Mouse (Mus musculus) embryonic facial prominence, embryonic 13.5 days (tissue): Measurements from ENCODE around the gene Zmynd8. TPM values are rescaled to one million over a fixed set of nuclear protein-coding genes. Genes with fewer than 3 reads are reported as not detected.
A peak's percentile ranks its signal among the peaks of the same experiment; 100 is the strongest.

ENCODE experiments used
- ATAC-seq: fragments of 200-750 bp; cut with Nextera tagmentation; 2 replicates; pipeline ENCODE4 v1.8.0; 2017; ENCODE audit warnings: low read depth; ENCODE audit not compliant: insufficient number of reproducible peaks, insufficient read depth, low FRiP score, low TSS enrichment
- H3K27ac ChIP-seq: fragments of 300-500 bp; sonication (generic); 2 replicates; pipeline ENCODE4 v1.5.1; 2015; ENCODE audit warnings: moderate library complexity, mild to moderate bottlenecking, inconsistent platforms
- H3K27me3 ChIP-seq: fragments of 300-500 bp; sonication (generic); 2 replicates; pipeline ENCODE4 v1.6.1; 2015; ENCODE audit warnings: mild to moderate bottlenecking, inconsistent platforms
- H3K36me3 ChIP-seq: fragments of 300-500 bp; sonication (generic); 2 replicates; pipeline ENCODE4 v1.6.1; 2015; ENCODE audit warnings: mild to moderate bottlenecking, inconsistent platforms
- H3K4me1 ChIP-seq: fragments of 300-500 bp; sonication (generic); 2 replicates; pipeline ENCODE4 v1.6.1; 2015; ENCODE audit warnings: inconsistent platforms
- H3K4me2 ChIP-seq: fragments of 300-500 bp; sonication (generic); 2 replicates; pipeline ENCODE4 v1.6.1; 2015; ENCODE audit warnings: moderate library complexity, mild to moderate bottlenecking, inconsistent platforms
- H3K4me3 ChIP-seq: fragments of 300-500 bp; sonication (generic); 2 replicates; pipeline ENCODE4 v1.5.1; 2015; ENCODE audit warnings: mild to moderate bottlenecking, inconsistent platforms
- H3K9ac ChIP-seq: fragments of 300-500 bp; sonication (generic); 2 replicates; pipeline ENCODE4 v1.6.1; 2015; ENCODE audit warnings: mild to moderate bottlenecking, inconsistent platforms
- H3K9me3 ChIP-seq: fragments of 300-500 bp; sonication (generic); 2 replicates; pipeline ENCODE4 v1.6.1; 2016; ENCODE audit warnings: inconsistent platforms
- WGBS: fragments of 180-500 bp; shearing (Covaris S2); methylation state at CpG from one replicate; pipeline ENCODE4 v1.1.7; 2015; ENCODE audit warnings: mixed read lengths; 5-methylcytosine and 5-hydroxymethylcytosine counted together
- polyA plus RNA-seq: library from polyadenylated mRNA; unstranded; fragments of >200 nt; fragmentation: Nextera tagmentation; extraction: Ambion mirVana; gene quantifications from 2 replicates; pipeline ENCODE4 v1.2.1, GENCODE M21; 2015

Zmynd8 gene
- polyA plus RNA-seq, 1 experiment from 2014 or later, result 61.4 TPM

- 85% methylated on average over 7 of the region's 7 CpGs for WGBS
- H3K36me3 ChIP-seq, result peaks cover 90% of the 10 kb centered on the region
- H3K4me2 ChIP-seq, result no peak overlapping the region
- no peak overlapping the region for H3K4me3 ChIP-seq
- ATAC-seq, result no peak
- H3K27me3 ChIP-seq, result no peaks in the 10 kb centered on the region
- no peaks in the 10 kb centered on the region for H3K9me3 ChIP-seq
- 0 out of 2 replicates have a peak overlapping the region, but pooled peaks have one; percentile 8 for H3K27ac ChIP-seq
- H3K9ac ChIP-seq, result no peak overlapping the region
- peaks cover 17% of the 10 kb centered on the region for H3K4me1 ChIP-seq
Measured at GRCm38 (mm10) chr2:165840852-165841251, 58.0 kb downstream of the Zmynd8 start.

GRCm38 (mm10) chr2:165839317-165839652 is 59.5 kb downstream of the Zmynd8 start:
- H3K27ac ChIP-seq, result no peak overlapping the region; the same call in 1 of the 2 replicates
- H3K27me3 ChIP-seq, result no peaks in the 10 kb centered on the region
- H3K9ac ChIP-seq, result no peak overlapping the region
- no peak for ATAC-seq
- H3K4me2 ChIP-seq, result no peak overlapping the region
- H3K9me3 ChIP-seq, result no peaks in the 10 kb centered on the region
- peaks cover 90% of the 10 kb centered on the region for H3K36me3 ChIP-seq
- peaks cover 17% of the 10 kb centered on the region for H3K4me1 ChIP-seq
- WGBS, result 58% methylated on average over 2 of the region's 2 CpGs
- no peak overlapping the region for H3K4me3 ChIP-seq

GRCm38 (mm10) chr2:165838606-165839316 is 60.1 kb downstream of the Zmynd8 start:
- Histone ChIP-seq H3K4me3 (no peak overlapping the region), H3K36me3 (peaks cover 90% of the 10 kb centered on the region), H3K9me3 (no peaks in the 10 kb centered on the region), H3K4me2 (no peak overlapping the region), H3K4me1 (peaks cover 22% of the 10 kb centered on the region), H3K27ac (peak overlapping the region; percentile 7; the same call in 1 of the 2 replicates), H3K27me3 (no peaks in the 10 kb centered on the region), H3K9ac (no peak overlapping the region)
- WGBS, result 90% methylated on average over 23 of the region's 23 CpGs
- ATAC-seq, result no peak

GRCm38 (mm10) chr2:165834601-165835000 is 64.2 kb downstream of the Zmynd8 start:
- H3K4me2 ChIP-seq, result no peak overlapping the region
- ATAC-seq, result no peak
- 91% methylated on average over 13 of the region's 13 CpGs for WGBS
- peaks cover 86% of the 10 kb centered on the region for H3K36me3 ChIP-seq
- H3K9ac ChIP-seq, result no peak overlapping the region
- H3K4me1 ChIP-seq, result peaks cover 47% of the 10 kb centered on the region
- H3K9me3 ChIP-seq, result no peaks in the 10 kb centered on the region
- H3K4me3 ChIP-seq, result no peak overlapping the region
- H3K27me3 ChIP-seq, result no peaks in the 10 kb centered on the region
- peak overlapping the region; percentile 81; the same call in 1 of the 2 replicates for H3K27ac ChIP-seq

- no peak overlapping the region for H3K4me2 ChIP-seq
- H3K27ac ChIP-seq, result peak overlapping the region; percentile 81
- no peaks in the 10 kb centered on the region for H3K27me3 ChIP-seq
- no peak overlapping the region for H3K9ac ChIP-seq
- no peak for ATAC-seq
- H3K4me3 ChIP-seq, result no peak overlapping the region
- 68% methylated on average over 9 of the region's 9 CpGs for WGBS
- peaks cover 43% of the 10 kb centered on the region for H3K4me1 ChIP-seq
- no peaks in the 10 kb centered on the region for H3K9me3 ChIP-seq
- H3K36me3 ChIP-seq, result peaks cover 86% of the 10 kb centered on the region
Measured at GRCm38 (mm10) chr2:165833468-165833867, 65.3 kb downstream of the Zmynd8 start.

GRCm38 (mm10) chr2:165832720-165833119 is 66.1 kb downstream of the Zmynd8 start:
- 75% methylated on average over 9 of the region's 9 CpGs for WGBS
- no peak overlapping the region for H3K4me2 ChIP-seq
- H3K27ac ChIP-seq, result peak overlapping the region; percentile 81
- H3K36me3 ChIP-seq, result peaks cover 85% of the 10 kb centered on the region
- no peak for ATAC-seq
- H3K9me3 ChIP-seq, result no peaks in the 10 kb centered on the region
- H3K4me1 ChIP-seq, result peaks cover 48% of the 10 kb centered on the region
- no peaks in the 10 kb centered on the region for H3K27me3 ChIP-seq
- H3K4me3 ChIP-seq, result no peak overlapping the region
- no peak overlapping the region for H3K9ac ChIP-seq

GRCm38 (mm10) chr2:165832295-165832694 is 66.5 kb downstream of the Zmynd8 start:
- WGBS, result 56% methylated on average over 9 of the region's 9 CpGs
- peaks cover 48% of the 10 kb centered on the region for H3K4me1 ChIP-seq
- no peak overlapping the region for H3K4me3 ChIP-seq
- no peaks in the 10 kb centered on the region for H3K9me3 ChIP-seq
- H3K9ac ChIP-seq, result no peak overlapping the region
- no peak for ATAC-seq
- no peak overlapping the region for H3K4me2 ChIP-seq
- peak overlapping the region; percentile 81 for H3K27ac ChIP-seq
- peaks cover 84% of the 10 kb centered on the region for H3K36me3 ChIP-seq
- H3K27me3 ChIP-seq, result no peaks in the 10 kb centered on the region

- Histone ChIP-seq H3K9ac (no peak overlapping the region), H3K27me3 (no peaks in the 10 kb centered on the region), H3K36me3 (peaks cover 85% of the 10 kb centered on the region), H3K4me1 (peaks cover 48% of the 10 kb centered on the region), H3K4me2 (no peak overlapping the region), H3K27ac (peak overlapping the region; percentile 81), H3K9me3 (no peaks in the 10 kb centered on the region), H3K4me3 (no peak overlapping the region)
- peak; percentile 54 for ATAC-seq
- 41% methylated on average over 8 of the region's 8 CpGs for WGBS
Measured at GRCm38 (mm10) chr2:165831637-165832289, 67.1 kb downstream of the Zmynd8 start.

- H3K4me3 ChIP-seq, result no peak overlapping the region
- no peaks in the 10 kb centered on the region for H3K27me3 ChIP-seq
- H3K9ac ChIP-seq, result no peak overlapping the region
- H3K36me3 ChIP-seq, result peaks cover 85% of the 10 kb centered on the region
- no peak overlapping the region for H3K4me2 ChIP-seq
- no peaks in the 10 kb centered on the region for H3K9me3 ChIP-seq
- 73% methylated on average over 12 of the region's 12 CpGs for WGBS
- H3K4me1 ChIP-seq, result peaks cover 49% of the 10 kb centered on the region
- ATAC-seq, result no peak
- peak overlapping the region; percentile 69 for H3K27ac ChIP-seq
Measured at GRCm38 (mm10) chr2:165828770-165829169, 70.0 kb downstream of the Zmynd8 start.

- 65% methylated on average over 10 of the region's 10 CpGs for WGBS
- Histone ChIP-seq H3K36me3 (peaks cover 90% of the 10 kb centered on the region), H3K4me1 (peaks cover 23% of the 10 kb centered on the region), H3K27me3 (no peaks in the 10 kb centered on the region), H3K9ac (no peak overlapping the region), H3K9me3 (no peaks in the 10 kb centered on the region), H3K4me3 (no peak overlapping the region), H3K27ac (peak overlapping the region; percentile 49; the same call in 1 of the 2 replicates), H3K4me2 (no peak overlapping the region)
- ATAC-seq, result no peak
Measured at GRCm38 (mm10) chr2:165825964-165826712, 72.7 kb downstream of the Zmynd8 start.

GRCm38 (mm10) chr2:165825261-165825900 is 73.4 kb downstream of the Zmynd8 start:
- no peak for ATAC-seq
- Histone ChIP-seq H3K27ac (no peak overlapping the region), H3K36me3 (peaks cover 90% of the 10 kb centered on the region)

More at GRCm38 (mm10) chr2:165825261-165825900, 73.4 kb downstream of the Zmynd8 start:
- no peaks in the 10 kb centered on the region for H3K9me3 ChIP-seq
- 91% methylated on average over 17 of the region's 17 CpGs for WGBS
- no peak overlapping the region for H3K4me2 ChIP-seq
- H3K9ac ChIP-seq, result no peak overlapping the region
- H3K4me1 ChIP-seq, result peaks cover 18% of the 10 kb centered on the region
- H3K27me3 ChIP-seq, result no peaks in the 10 kb centered on the region
- H3K4me3 ChIP-seq, result no peak overlapping the region
